Comparison of ENCODE assay signal across 17 mouse cellular contexts in the genomic region with DNA sequence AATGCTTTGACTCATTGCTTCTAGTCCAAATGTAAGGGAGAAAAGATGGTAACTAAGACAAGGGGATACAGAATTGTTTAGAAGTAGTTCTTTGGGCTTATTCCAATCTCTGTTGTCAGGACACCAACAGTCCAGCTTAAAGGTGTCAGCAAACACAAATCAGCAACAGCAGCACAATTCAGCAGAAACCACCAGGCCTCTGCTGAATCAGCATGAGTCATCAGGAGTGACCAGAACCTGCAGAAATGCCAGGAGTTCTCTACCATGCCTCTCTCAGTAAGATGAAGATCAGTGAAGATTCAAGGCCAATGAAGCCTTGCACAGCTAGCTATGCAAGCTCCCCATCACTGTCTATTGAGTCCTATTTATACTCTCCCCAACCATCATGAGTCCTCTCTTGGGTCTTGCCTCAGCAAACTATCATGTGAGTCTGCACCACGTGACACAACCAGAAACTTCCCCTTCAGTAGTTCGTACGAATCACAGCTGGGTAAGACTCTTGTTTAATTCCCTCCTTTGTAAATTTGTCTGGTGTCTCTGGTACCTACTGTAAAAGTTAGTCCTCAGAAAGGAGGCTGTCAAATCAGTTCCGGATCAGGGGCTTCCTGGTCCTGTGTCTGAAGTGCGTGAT.
"Had no signal": no experiment of that assay in that cellular context is flagged by ENCODE, and none has a peak within 500 bp of the region (broad histone marks: within the 10 kb centered on the region; RNA-seq: fewer than 3 reads in every experiment).

No protein-coding gene starts in this region.

- DNase-seq: lung, adult 18-20 months; lung, embryonic 14.5 days; lung, postnatal 10 days; lung, postnatal 36 days; midbrain, embryonic 14.5 days; right cerebral cortex, adult 18-20 months; right cerebral cortex, postnatal 25 days; right cerebral cortex, postnatal 4 days; thymus, adult 18-20 months; thymus, postnatal 14 days; thymus, postnatal 36 days had no signal

- H3K9ac ChIP-seq: liver, embryonic 14.5 days; lung, embryonic 14.5 days; midbrain, embryonic 12.5 days; neural tube, embryonic 12.5 days; stomach, embryonic 15.5 days had no signal

- H3K4me3 ChIP-seq: midbrain, embryonic 10.5 days; midbrain, embryonic 12.5 days; neural tube, embryonic 12.5 days; stomach, embryonic 15.5 days had no signal

- H3K36me3 ChIP-seq: midbrain, embryonic 10.5 days; midbrain, embryonic 12.5 days; neural tube, embryonic 12.5 days; stomach, embryonic 15.5 days had no signal

- H3K4me1 ChIP-seq: midbrain, embryonic 10.5 days; midbrain, embryonic 12.5 days; neural tube, embryonic 12.5 days; stomach, embryonic 15.5 days had no signal

- H3K4me2 ChIP-seq: lung, embryonic 14.5 days; midbrain, embryonic 12.5 days; neural tube, embryonic 12.5 days; stomach, embryonic 15.5 days had no signal

- ATAC-seq: midbrain, embryonic 16.5 days had no signal

- H3K27ac ChIP-seq: liver, embryonic 14.5 days; midbrain, embryonic 10.5 days; midbrain, embryonic 12.5 days; neural tube, embryonic 12.5 days; stomach, embryonic 15.5 days had no signal

- H3K9me3 ChIP-seq: midbrain, embryonic 10.5 days; midbrain, embryonic 12.5 days; neural tube, embryonic 12.5 days; stomach, embryonic 15.5 days had no signal

- H3K27me3 ChIP-seq: midbrain, embryonic 12.5 days; neural tube, embryonic 12.5 days; stomach, embryonic 15.5 days had no signal
